Mouse (Mus musculus) forebrain, embryonic 10.5 days (tissue): ENCODE measurements around the gene Grip2. TPM values are rescaled to one million over a fixed set of nuclear protein-coding genes. Genes with fewer than 3 reads are reported as not detected.

Experiments used
- DNase-seq: peaks from one replicate; pipeline ENCODE4 v3.0.0-alpha.2; 2017; ENCODE audit warnings: low spot score; ENCODE audit errors: extremely low spot score
- H3K27ac ChIP-seq: fragments of 300-500 bp; sonication (generic); 2 replicates; pipeline ENCODE4 v1.5.1; 2016; ENCODE audit warnings: mild to moderate bottlenecking
- H3K27me3 ChIP-seq: fragments of 300-500 bp; sonication (generic); 2 replicates; pipeline ENCODE4 v1.6.1; 2016; ENCODE audit warnings: mild to moderate bottlenecking; ENCODE audit not compliant: poor library complexity, severe bottlenecking
- H3K36me3 ChIP-seq: fragments of 300-500 bp; sonication (generic); replicated peaks from 2 replicates; pipeline ENCODE4 v1.6.1; 2016; ENCODE audit warnings: mild to moderate bottlenecking, moderate library complexity
- H3K4me1 ChIP-seq: fragments of 300-500 bp; sonication (generic); 2 replicates; pipeline ENCODE4 v1.6.1; 2016
- H3K4me3 ChIP-seq: fragments of 300-500 bp; sonication (generic); 2 replicates; pipeline ENCODE4 v1.5.1; 2016; ENCODE audit warnings: mild to moderate bottlenecking, moderate library complexity
- H3K9me3 ChIP-seq: fragments of 300-500 bp; sonication (generic); 2 replicates; pipeline ENCODE4 v1.6.1; 2016; ENCODE audit warnings: mild to moderate bottlenecking, moderate library complexity
- WGBS: fragments of 180-500 bp; shearing (Covaris S2); methylation state at CpG from one replicate; pipeline ENCODE4 v1.1.7; 2016; 5-methylcytosine and 5-hydroxymethylcytosine counted together
- polyA plus RNA-seq: library from polyadenylated mRNA; unstranded; fragments of >200 nt; fragmentation: Nextera tagmentation; extraction: Ambion mirVana; gene quantifications from 2 replicates; pipeline ENCODE4 v1.2.1, GENCODE M21; 2016

Gene Grip2
- polyA plus RNA-seq, 1 experiment from 2014 or later = 0.46 TPM

GRCm38 (mm10) chr6:91719865-91720533 lies 107.1 kb downstream of the Grip2 start:
- peak overlapping the region; percentile 31 for H3K4me3 ChIP-seq
- H3K27ac ChIP-seq = peak overlapping the region; percentile 85
- H3K27me3 ChIP-seq = no peaks in the 10 kb centered on the region
- peaks cover 36% of the 10 kb centered on the region for H3K36me3 ChIP-seq
- WGBS = 22% methylated on average over 9 of the region's 9 CpGs
- DNase-seq = peak; percentile 65
- peaks cover 45% of the 10 kb centered on the region for H3K4me1 ChIP-seq
- no peaks in the 10 kb centered on the region for H3K9me3 ChIP-seq

- 78% methylated on average over 6 of the region's 6 CpGs for WGBS
- peaks cover 32% of the 10 kb centered on the region for H3K36me3 ChIP-seq
- DNase-seq = no peak
- H3K4me3 ChIP-seq = no peak overlapping the region
- H3K27ac ChIP-seq = peak overlapping the region; percentile 85
- H3K9me3 ChIP-seq = no peaks in the 10 kb centered on the region
- peaks cover 48% of the 10 kb centered on the region for H3K4me1 ChIP-seq
- no peaks in the 10 kb centered on the region for H3K27me3 ChIP-seq
Measured at GRCm38 (mm10) chr6:91719042-91719747, 107.9 kb downstream of the Grip2 start.

- H3K36me3 ChIP-seq = peaks cover 30% of the 10 kb centered on the region
- H3K27me3 ChIP-seq = no peaks in the 10 kb centered on the region
- H3K4me3 ChIP-seq = no peak overlapping the region
- H3K9me3 ChIP-seq = no peaks in the 10 kb centered on the region
- peaks cover 53% of the 10 kb centered on the region for H3K4me1 ChIP-seq
- DNase-seq = no peak
- 74% methylated on average over 3 of the region's 3 CpGs for WGBS
- H3K27ac ChIP-seq = peak overlapping the region; percentile 85
Measured at GRCm38 (mm10) chr6:91718603-91719002, 108.4 kb downstream of the Grip2 start.

GRCm38 (mm10) chr6:91718067-91718466 lies 109.0 kb downstream of the Grip2 start:
- H3K4me1 ChIP-seq = peaks cover 58% of the 10 kb centered on the region
- WGBS = 86% methylated on average over 2 of the region's 2 CpGs
- H3K4me3 ChIP-seq = no peak overlapping the region
- no peaks in the 10 kb centered on the region for H3K9me3 ChIP-seq
- H3K27me3 ChIP-seq = no peaks in the 10 kb centered on the region
- peaks cover 24% of the 10 kb centered on the region for H3K36me3 ChIP-seq
- peak overlapping the region; percentile 85; the same call in 1 of the 2 replicates for H3K27ac ChIP-seq
- DNase-seq = no peak

GRCm38 (mm10) chr6:91715988-91716810 lies 110.9 kb downstream of the Grip2 start:
- no peak for DNase-seq
- Histone ChIP-seq H3K9me3 (no peaks in the 10 kb centered on the region), H3K36me3 (peaks cover 24% of the 10 kb centered on the region), H3K27ac (no peak overlapping the region), H3K27me3 (no peaks in the 10 kb centered on the region), H3K4me1 (peaks cover 66% of the 10 kb centered on the region), H3K4me3 (no peak overlapping the region)
- WGBS = 85% methylated on average over 6 of the region's 6 CpGs

GRCm38 (mm10) chr6:91715023-91715422 lies 112.0 kb downstream of the Grip2 start:
- no peaks in the 10 kb centered on the region for H3K9me3 ChIP-seq
- H3K27ac ChIP-seq = peak overlapping the region; percentile 44; the same call in 1 of the 2 replicates
- DNase-seq = no peak
- peaks cover 28% of the 10 kb centered on the region for H3K36me3 ChIP-seq
- 90% methylated on average over 8 of the region's 8 CpGs for WGBS
- H3K4me3 ChIP-seq = no peak overlapping the region
- peaks cover 66% of the 10 kb centered on the region for H3K4me1 ChIP-seq
- H3K27me3 ChIP-seq = no peaks in the 10 kb centered on the region

- Histone ChIP-seq H3K36me3 (peaks cover 34% of the 10 kb centered on the region), H3K4me1 (peaks cover 58% of the 10 kb centered on the region), H3K27me3 (no peaks in the 10 kb centered on the region), H3K4me3 (peak overlapping the region; percentile 9; the same call in 1 of the 2 replicates), H3K27ac (peak overlapping the region; percentile 88), H3K9me3 (0 out of 2 replicates have a peak, but pooled peaks cover 3% of the 10 kb centered on the region)
- DNase-seq = no peak
- 5% methylated on average over 5 of the region's 5 CpGs for WGBS
Measured at GRCm38 (mm10) chr6:91713370-91713896, 113.6 kb downstream of the Grip2 start.

- Histone ChIP-seq H3K27me3 (no peaks in the 10 kb centered on the region), H3K9me3 (0 out of 2 replicates have a peak, but pooled peaks cover 3% of the 10 kb centered on the region), H3K36me3 (peaks cover 40% of the 10 kb centered on the region), H3K4me3 (peak overlapping the region; percentile 9; the same call in 1 of the 2 replicates), H3K27ac (peak overlapping the region; percentile 88), H3K4me1 (peaks cover 58% of the 10 kb centered on the region)
- 6% methylated on average over 10 of the region's 10 CpGs for WGBS
- peak; percentile 33 for DNase-seq
Measured at GRCm38 (mm10) chr6:91712855-91713331, 114.2 kb downstream of the Grip2 start.

GRCm38 (mm10) chr6:91712097-91712854 lies 114.8 kb downstream of the Grip2 start:
- DNase-seq = no peak
- WGBS = 37% methylated on average over 4 of the region's 4 CpGs
- H3K4me1 ChIP-seq = peaks cover 63% of the 10 kb centered on the region

More at GRCm38 (mm10) chr6:91712097-91712854, 114.8 kb downstream of the Grip2 start:
- 0 out of 2 replicates have a peak overlapping the region, but pooled peaks have one; percentile 9 for H3K4me3 ChIP-seq
- H3K36me3 ChIP-seq = peaks cover 44% of the 10 kb centered on the region
- H3K9me3 ChIP-seq = 0 out of 2 replicates have a peak, but pooled peaks cover 3% of the 10 kb centered on the region
- peak overlapping the region; percentile 88 for H3K27ac ChIP-seq
- no peaks in the 10 kb centered on the region for H3K27me3 ChIP-seq
